Mouse (Mus musculus): ENCODE measurements around the gene Tmod1.

DNA sequence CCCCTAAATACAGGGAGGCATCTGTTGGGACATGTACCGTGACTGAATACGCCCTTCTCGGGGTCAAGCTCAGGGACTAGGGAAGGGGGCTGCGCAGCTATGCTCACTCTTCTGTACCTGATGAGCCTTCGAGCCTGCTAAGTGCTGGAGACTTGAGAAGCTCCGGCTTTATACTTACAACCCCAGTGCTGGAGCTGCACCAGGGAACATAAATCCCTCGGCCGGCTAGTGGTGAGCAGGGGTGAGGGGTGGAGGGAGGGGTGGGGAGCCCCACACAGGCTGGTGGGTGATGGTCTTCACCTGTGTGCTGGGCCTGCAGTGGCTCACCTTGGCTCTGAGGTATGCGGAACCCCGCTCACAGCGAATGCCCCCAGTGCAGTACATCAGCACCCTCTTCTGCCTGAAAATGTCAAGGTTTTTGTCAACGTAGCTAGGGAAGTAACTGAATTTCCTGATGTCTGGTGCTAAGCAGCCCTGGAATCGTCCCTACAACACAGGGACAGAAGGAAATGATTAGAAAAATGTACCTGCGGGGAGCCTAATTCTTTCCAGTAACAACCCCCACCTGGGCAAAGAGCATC is 80.9 kb downstream of the Tmod1 start:
- TF ChIP-seq CTCF (IDR thresholded peaks at IDR 0.05; ENCODE audit: extremely low read depth, insufficient read depth, low read length): peak; percentile 21
- no peak for TF ChIP-seq POLR2A (IDR thresholded peaks at IDR 0.05; ENCODE audit: extremely low read depth, insufficient read depth, low read length)
